ENCODE assay signal across 9 mouse cellular contexts in genomic region chr19:43875996-43876395, GRCm38 (mm10).
A peak's percentile ranks its signal among the peaks of the same experiment; 100 is the strongest.
DNase-seq lines count a peak whose midpoint lies in the region; ATAC-seq lines count a peak whose summit lies in the region.
"Had no signal": no experiment of that assay in that cellular context is flagged by ENCODE, and none has a peak within 500 bp of the region (broad histone marks: within the 10 kb centered on the region; RNA-seq: fewer than 3 reads in every experiment).

No protein-coding gene starts in this region.

- H3K4me2 ChIP-seq in embryonic facial prominence, embryonic 11.5 days (ENCODE audit: low read depth, low read length) = no peak overlapping the region
- H3K4me2 ChIP-seq in lung, embryonic 16.5 days (ENCODE audit: low read depth, low read length) = peak overlapping the region; percentile 33

- H3K4me3 ChIP-seq in embryonic facial prominence, embryonic 11.5 days (ENCODE audit: low read depth, low read length) = no peak overlapping the region
- H3K4me3 ChIP-seq in lung, embryonic 16.5 days (ENCODE audit: low read length) = no peak overlapping the region
- H3K4me3 ChIP-seq: erythroblast, embryonic 14.5 days had no signal

- no peaks in the 10 kb centered on the region for H3K4me1 ChIP-seq in embryonic facial prominence, embryonic 11.5 days (ENCODE audit: control insufficient read depth, insufficient read depth, low read length)
- peaks cover 50% of the 10 kb centered on the region for H3K4me1 ChIP-seq in lung, embryonic 16.5 days (replicated peaks; ENCODE audit: control insufficient read depth, insufficient read depth, low read length)

- no peak overlapping the region for H3K27ac ChIP-seq in embryonic facial prominence, embryonic 11.5 days (replicated peaks; ENCODE audit: low read depth, low read length)
- H3K27ac ChIP-seq in lung, embryonic 16.5 days (ENCODE audit: low read length) = peak overlapping the region; percentile 65

- H3K27me3 ChIP-seq in embryonic facial prominence, embryonic 11.5 days (ENCODE audit: control insufficient read depth, insufficient read depth, low read length) = no peaks in the 10 kb centered on the region
- no peaks in the 10 kb centered on the region for H3K27me3 ChIP-seq in lung, embryonic 16.5 days (ENCODE audit: control insufficient read depth, insufficient read depth, low read depth, low read length)

- ATAC-seq in embryonic facial prominence, embryonic 11.5 days (replicated peaks; ENCODE audit: insufficient number of reproducible peaks, low FRiP score, low TSS enrichment, low read depth) = no peak
- ATAC-seq in lung, embryonic 16.5 days (ENCODE audit: low read depth) = peak; percentile 34

- no peaks in the 10 kb centered on the region for H3K9me3 ChIP-seq in embryonic facial prominence, embryonic 11.5 days (replicated peaks; ENCODE audit: control insufficient read depth, low read length)
- no peaks in the 10 kb centered on the region for H3K9me3 ChIP-seq in lung, embryonic 16.5 days (ENCODE audit: control insufficient read depth, low read length)

- H3K36me3 ChIP-seq in embryonic facial prominence, embryonic 11.5 days (replicated peaks; ENCODE audit: control insufficient read depth, insufficient read depth, low read depth, low read length) = peaks cover 3% of the 10 kb centered on the region; the same call in 1 of the 2 replicates
- H3K36me3 ChIP-seq in lung, embryonic 16.5 days (ENCODE audit: control insufficient read depth, insufficient read depth, low read length) = peaks cover 28% of the 10 kb centered on the region

- H3K9ac ChIP-seq in embryonic facial prominence, embryonic 11.5 days (replicated peaks; ENCODE audit: low read length) = no peak overlapping the region
- peak overlapping the region; percentile 33; the same call in 1 of the 2 replicates for H3K9ac ChIP-seq in lung, embryonic 16.5 days (ENCODE audit: low read length)

- WGBS in embryonic facial prominence, embryonic 11.5 days = 33% methylated on average over 2 of the region's 2 CpGs
- 0% methylated on average over 2 of the region's 2 CpGs for WGBS in lung, embryonic 16.5 days

- DNase-seq in gastrocnemius, adult 18-20 months (ENCODE audit: low spot score) = peak; percentile 24
- DNase-seq in gastrocnemius, postnatal 10 days = no peak
- peak; percentile 42 for DNase-seq in 3134 (ENCODE audit: extremely low read depth, insufficient read length, low spot score)
- peak; percentile 49 for DNase-seq in embryonic facial prominence, embryonic 11.5 days (ENCODE audit: low spot score)
- DNase-seq in frontal cortex, adult 2 months (ENCODE audit: extremely low spot score in 1 of 2, low spot score in 1 of 2) = no peak
- no peak for DNase-seq in spleen, adult 18-20 months
- DNase-seq in heart, postnatal 14 days = no peak

- intact Hi-C loops in heart, postnatal 14 days (cut with DNase I) = no loop called here

Comparison
In these comparisons a context has a peak if more than half of its experiments do, and no peak if none do; other contexts are left out.
1. DNase-seq: peak in gastrocnemius, adult 18-20 months (single experiment), 3134 (single experiment) and embryonic facial prominence, embryonic 11.5 days (single experiment); none in gastrocnemius, postnatal 10 days (single experiment), frontal cortex, adult 2 months (0 of 2), spleen, adult 18-20 months (0 of 2) and heart, postnatal 14 days (0 of 2).